Mouse (Mus musculus): ENCODE results near the gene Hacl1. TPM values are rescaled to one million over a fixed set of nuclear protein-coding genes. Genes with fewer than 3 reads are reported as not detected.
"Not testable (repeated sequence)": the region's sequence is repeated elsewhere in the genome, so short reads cannot be mapped to it uniquely, and the experiment has no call there.

Hacl1 gene
- polyA plus RNA-seq, 1 experiment: 20.9 TPM

DNA sequence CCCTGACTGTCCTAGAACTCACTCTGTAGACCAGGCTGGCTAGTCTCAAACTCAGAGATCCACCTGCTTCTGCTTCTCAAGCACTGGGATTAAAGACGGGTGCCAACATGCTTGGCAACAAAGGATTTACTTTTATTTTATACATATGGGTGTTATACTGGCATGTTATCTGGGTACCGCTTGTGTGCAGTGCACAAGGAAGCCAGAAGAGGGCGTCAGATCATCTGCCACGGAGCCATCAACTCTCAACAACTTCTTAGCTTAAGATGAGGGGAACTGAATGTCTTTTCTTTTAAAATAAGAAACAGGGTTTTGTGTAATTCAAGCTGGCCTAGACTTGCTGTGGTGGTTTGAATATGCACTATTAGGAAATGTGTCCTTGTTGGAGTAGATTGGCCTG is 29.1 kb downstream of the Hacl1 start:
- H3K27me3 ChIP-seq (ENCODE audit: control insufficient read depth, insufficient read depth, low read length, poor library complexity, severe bottlenecking): no peaks in the 10 kb centered on the region
- no peaks in the 10 kb centered on the region for H3K9me3 ChIP-seq (replicated peaks; ENCODE audit: control insufficient read depth, insufficient read depth, low read length, poor library complexity, severe bottlenecking)
- H3K4me3 ChIP-seq (ENCODE audit: low read depth, low read length): no peak overlapping the region
- no peak overlapping the region for H3K27ac ChIP-seq (ENCODE audit: insufficient read depth, low read length)
- H3K36me3 ChIP-seq (ENCODE audit: control insufficient read depth, insufficient read depth, low read length, poor library complexity, severe bottlenecking): no peaks in the 10 kb centered on the region
- H3K4me1 ChIP-seq (ENCODE audit: control insufficient read depth, insufficient read depth, low read length): no peaks in the 10 kb centered on the region
- TF ChIP-seq CTCF (IDR thresholded peaks at IDR 0.05; ENCODE audit: low read depth, low read length) (peak; percentile 45), EP300 (IDR thresholded peaks at IDR 0.05; ENCODE audit: insufficient read depth, low read depth, low read length) (no peak)
- no peak overlapping the region for H3K9ac ChIP-seq (ENCODE audit: low read depth, poor library complexity, severe bottlenecking)

DNA sequence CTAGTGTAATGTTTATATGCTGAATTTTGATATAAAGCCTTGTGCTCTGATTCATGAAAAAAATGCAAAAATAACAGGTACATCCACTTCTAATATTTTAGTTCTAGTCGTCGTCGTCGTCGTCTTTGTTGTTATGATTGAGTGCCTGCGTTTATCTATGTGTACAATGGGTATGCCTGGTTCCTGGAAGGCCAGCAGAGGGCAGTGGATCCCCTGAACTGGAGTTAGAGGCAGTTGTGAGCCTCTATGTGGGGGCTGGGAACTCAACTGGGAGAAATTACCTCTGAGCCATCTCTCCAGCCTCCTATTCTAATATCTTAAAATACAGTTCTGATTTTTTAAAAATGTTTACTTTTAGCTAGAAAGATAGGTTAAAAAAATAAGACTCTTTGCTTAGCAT is 35.6 kb downstream of the Hacl1 start:
- no peaks in the 10 kb centered on the region for H3K4me1 ChIP-seq (ENCODE audit: control insufficient read depth, insufficient read depth, low read length)
- H3K36me3 ChIP-seq (ENCODE audit: control insufficient read depth, insufficient read depth, low read length, poor library complexity, severe bottlenecking): no peaks in the 10 kb centered on the region
- no peak overlapping the region for H3K4me3 ChIP-seq (ENCODE audit: low read depth, low read length)
- no peaks in the 10 kb centered on the region for H3K27me3 ChIP-seq (ENCODE audit: control insufficient read depth, insufficient read depth, low read length, poor library complexity, severe bottlenecking)
- TF ChIP-seq EP300 (IDR thresholded peaks at IDR 0.05; ENCODE audit: insufficient read depth, low read depth, low read length) (no peak), CTCF (IDR thresholded peaks at IDR 0.05; ENCODE audit: low read depth, low read length) (peak; percentile 79)
- no peaks in the 10 kb centered on the region for H3K9me3 ChIP-seq (replicated peaks; ENCODE audit: control insufficient read depth, insufficient read depth, low read length, poor library complexity, severe bottlenecking)
- H3K9ac ChIP-seq (ENCODE audit: low read depth, poor library complexity, severe bottlenecking): no peak overlapping the region
- no peak overlapping the region for H3K27ac ChIP-seq (ENCODE audit: insufficient read depth, low read length)

DNA sequence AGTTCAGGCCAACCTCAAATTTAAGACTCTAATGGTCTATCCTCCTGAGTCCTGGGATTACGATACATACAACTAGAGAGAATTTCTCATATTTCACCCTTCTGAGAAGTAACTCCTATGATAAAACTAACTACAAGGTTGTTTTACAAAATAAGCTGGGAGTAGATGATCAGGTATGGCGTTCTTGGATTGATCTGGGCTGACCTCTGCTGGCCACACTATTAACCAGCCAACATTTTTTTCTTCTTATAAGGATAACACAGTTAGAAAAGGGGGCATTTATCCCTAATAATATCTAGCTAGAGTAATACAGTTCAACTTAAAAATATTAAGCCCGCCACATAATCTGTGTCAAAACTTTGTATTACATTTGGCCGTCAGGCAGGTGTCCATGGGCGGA is 36.2 kb downstream of the Hacl1 start:
- H3K27ac ChIP-seq (ENCODE audit: insufficient read depth, low read length): no peak overlapping the region

DNA sequence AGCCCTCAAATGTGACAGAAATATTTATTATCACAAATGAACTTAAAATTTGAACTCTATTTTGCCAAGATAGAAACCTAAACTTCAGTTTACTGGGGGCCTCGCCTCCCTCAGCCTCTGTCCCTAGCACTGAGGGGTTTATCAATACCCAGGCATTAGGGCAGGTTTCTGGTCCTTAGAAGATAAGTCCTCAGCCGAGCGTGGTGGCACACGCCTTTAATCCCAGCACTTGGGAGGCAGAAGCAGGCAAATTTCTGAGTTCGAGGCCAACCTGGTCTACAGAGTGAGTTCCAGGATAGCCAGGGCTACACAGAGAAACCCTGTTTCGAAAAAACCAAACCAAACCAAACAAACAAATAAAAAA is 38.5 kb downstream of the Hacl1 start:
- H3K36me3 ChIP-seq (ENCODE audit: control insufficient read depth, insufficient read depth, low read length, poor library complexity, severe bottlenecking); H3K4me1 ChIP-seq (ENCODE audit: control insufficient read depth, insufficient read depth, low read length); H3K27me3 ChIP-seq (ENCODE audit: control insufficient read depth, insufficient read depth, low read length, poor library complexity, severe bottlenecking); H3K9me3 ChIP-seq (replicated peaks; ENCODE audit: control insufficient read depth, insufficient read depth, low read length, poor library complexity, severe bottlenecking); H3K27ac ChIP-seq (ENCODE audit: insufficient read depth, low read length); H3K4me3 ChIP-seq (ENCODE audit: low read depth, low read length); H3K9ac ChIP-seq (ENCODE audit: low read depth, poor library complexity, severe bottlenecking): not testable (repeated sequence)

More for the DNA sequence above, 36.2 kb downstream of the Hacl1 start:
- TF ChIP-seq EP300 (IDR thresholded peaks at IDR 0.05; ENCODE audit: insufficient read depth, low read depth, low read length) (no peak), CTCF (IDR thresholded peaks at IDR 0.05; ENCODE audit: low read depth, low read length) (no peak), POLR2A (IDR thresholded peaks at IDR 0.05; ENCODE audit: insufficient read depth, low read length) (no peak)
- no peaks in the 10 kb centered on the region for H3K4me1 ChIP-seq (ENCODE audit: control insufficient read depth, insufficient read depth, low read length)
- no peak overlapping the region for H3K9ac ChIP-seq (ENCODE audit: low read depth, poor library complexity, severe bottlenecking)
- H3K36me3 ChIP-seq (ENCODE audit: control insufficient read depth, insufficient read depth, low read length, poor library complexity, severe bottlenecking): no peaks in the 10 kb centered on the region
- no peak overlapping the region for H3K4me3 ChIP-seq (ENCODE audit: low read depth, low read length)
- no peaks in the 10 kb centered on the region for H3K27me3 ChIP-seq (ENCODE audit: control insufficient read depth, insufficient read depth, low read length, poor library complexity, severe bottlenecking)
- H3K9me3 ChIP-seq (replicated peaks; ENCODE audit: control insufficient read depth, insufficient read depth, low read length, poor library complexity, severe bottlenecking): no peaks in the 10 kb centered on the region

GRCm38 (mm10) chr14:31601908-31602615 is 39.0 kb downstream of the Hacl1 start:
- no peaks in the 10 kb centered on the region for H3K4me1 ChIP-seq (ENCODE audit: control insufficient read depth, insufficient read depth, low read length)
- no peaks in the 10 kb centered on the region for H3K9me3 ChIP-seq (replicated peaks; ENCODE audit: control insufficient read depth, insufficient read depth, low read length, poor library complexity, severe bottlenecking)
- TF ChIP-seq CTCF (IDR thresholded peaks at IDR 0.05; ENCODE audit: low read depth, low read length) (no peak), POLR2A (IDR thresholded peaks at IDR 0.05; ENCODE audit: insufficient read depth, low read length) (no peak), EP300 (IDR thresholded peaks at IDR 0.05; ENCODE audit: insufficient read depth, low read depth, low read length) (no peak)
- H3K27ac ChIP-seq (ENCODE audit: insufficient read depth, low read length): no peak overlapping the region
- H3K4me3 ChIP-seq (ENCODE audit: low read depth, low read length): no peak overlapping the region
- H3K9ac ChIP-seq (ENCODE audit: low read depth, poor library complexity, severe bottlenecking): no peak overlapping the region
- H3K36me3 ChIP-seq (ENCODE audit: control insufficient read depth, insufficient read depth, low read length, poor library complexity, severe bottlenecking): no peaks in the 10 kb centered on the region
- H3K27me3 ChIP-seq (ENCODE audit: control insufficient read depth, insufficient read depth, low read length, poor library complexity, severe bottlenecking): no peaks in the 10 kb centered on the region

DNA sequence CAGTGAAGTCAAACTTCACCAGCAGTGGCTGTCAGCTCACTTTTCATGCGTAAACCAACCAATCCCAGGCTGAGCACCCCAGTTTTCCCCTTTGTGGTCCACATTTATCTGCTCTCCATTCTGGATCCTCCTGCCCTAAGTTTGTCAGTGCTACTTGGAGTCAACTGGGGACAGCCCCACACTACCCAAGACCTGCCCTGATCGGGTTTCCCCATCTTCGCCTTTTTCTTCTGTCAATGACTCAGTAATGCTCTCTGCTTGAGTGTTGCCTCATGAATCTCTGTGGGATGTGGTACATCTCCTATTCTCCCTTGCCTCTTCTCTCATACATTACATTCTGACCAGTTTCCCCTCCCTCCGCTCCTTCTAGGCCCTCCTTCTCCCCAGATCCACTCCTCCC is 43.6 kb downstream of the Hacl1 start:
- no peak overlapping the region for H3K4me3 ChIP-seq (ENCODE audit: low read depth, low read length)
- H3K36me3 ChIP-seq (ENCODE audit: control insufficient read depth, insufficient read depth, low read length, poor library complexity, severe bottlenecking): no peaks in the 10 kb centered on the region
- H3K9ac ChIP-seq (ENCODE audit: low read depth, poor library complexity, severe bottlenecking): no peak overlapping the region
- TF ChIP-seq EP300 (IDR thresholded peaks at IDR 0.05; ENCODE audit: insufficient read depth, low read depth, low read length): no peak
- no peak for TF ChIP-seq CTCF (IDR thresholded peaks at IDR 0.05; ENCODE audit: low read depth, low read length)
- TF ChIP-seq POLR2A (IDR thresholded peaks at IDR 0.05; ENCODE audit: insufficient read depth, low read length): no peak
- H3K27ac ChIP-seq (ENCODE audit: insufficient read depth, low read length): no peak overlapping the region
- no peaks in the 10 kb centered on the region; the same call in 1 of the 2 replicates for H3K9me3 ChIP-seq (replicated peaks; ENCODE audit: control insufficient read depth, insufficient read depth, low read length, poor library complexity, severe bottlenecking)
- H3K4me1 ChIP-seq (ENCODE audit: control insufficient read depth, insufficient read depth, low read length): no peaks in the 10 kb centered on the region
- H3K27me3 ChIP-seq (ENCODE audit: control insufficient read depth, insufficient read depth, low read length, poor library complexity, severe bottlenecking): no peaks in the 10 kb centered on the region

Measured in ES-Bruce4 (cell line).